Mouse (Mus musculus): ENCODE measurements around the gene Lrrc4b. TPM values are rescaled to one million over a fixed set of nuclear protein-coding genes. Genes with fewer than 3 reads are reported as not detected.

Lrrc4b gene
- polyA plus RNA-seq (2012; rRNA removed): 0.46 and 0.55 TPM in 2 replicates

DNA sequence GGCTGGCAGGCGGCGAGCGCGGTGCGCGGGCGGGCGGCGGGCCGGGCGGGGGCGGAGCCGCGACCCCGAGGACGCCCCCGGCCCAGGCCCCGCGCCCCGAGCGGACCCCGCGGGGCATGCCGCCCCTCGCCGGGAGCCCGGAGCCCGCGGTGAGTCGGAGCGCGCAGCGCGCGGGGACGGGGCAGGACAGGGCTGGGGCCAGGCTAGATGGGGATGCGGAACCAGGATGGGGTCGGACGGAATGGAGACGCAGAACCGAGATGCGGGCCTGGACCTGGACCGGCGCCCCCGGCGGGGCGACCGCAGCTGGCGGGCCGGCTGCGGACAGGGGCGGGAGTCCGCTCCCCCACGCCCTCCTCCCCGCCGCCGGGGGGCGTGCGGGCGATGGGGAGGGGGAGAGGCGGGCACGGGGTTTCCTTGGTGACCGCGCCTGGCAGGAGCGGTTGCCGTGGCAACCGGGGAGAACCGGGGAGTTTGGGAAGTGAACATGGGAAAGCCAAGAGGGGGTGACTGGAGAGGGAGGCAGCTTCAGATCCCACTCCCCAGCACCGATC is at the start of gene Lrrc4b:
Gene Lrrc4b (plus strand): TSS at position 51 of the 554 bp plus-strand sequence.
- peaks cover 6% of the 10 kb centered on the region for H3K4me1 ChIP-seq (ENCODE audit: control insufficient read depth, insufficient read depth, low read length)
- no peak within 1 kb of the TSS for H3K27ac ChIP-seq (ENCODE audit: control insufficient read depth, insufficient read depth, low read depth, low read length)
- H3K27me3 ChIP-seq (ENCODE audit: control insufficient read depth, insufficient read depth, low read length): 0 out of 2 replicates have a peak, but pooled peaks cover 2% of the 10 kb centered on the region
- H3K4me3 ChIP-seq (ENCODE audit: control insufficient read depth, low read depth, low read length): peak within 1 kb of the TSS; percentile 64
- TF ChIP-seq POLR2A (IDR thresholded peaks at IDR 0.05; ENCODE audit: control insufficient read depth, low read depth, low read length) (no peak), CTCF (IDR thresholded peaks at IDR 0.05; ENCODE audit: control insufficient read depth, insufficient read depth, insufficient replicate concordance, low read depth, low read length) (no peak)
- H3K36me3 ChIP-seq (ENCODE audit: control insufficient read depth, insufficient read depth, low read length): no peaks in the 10 kb centered on the region

DNA sequence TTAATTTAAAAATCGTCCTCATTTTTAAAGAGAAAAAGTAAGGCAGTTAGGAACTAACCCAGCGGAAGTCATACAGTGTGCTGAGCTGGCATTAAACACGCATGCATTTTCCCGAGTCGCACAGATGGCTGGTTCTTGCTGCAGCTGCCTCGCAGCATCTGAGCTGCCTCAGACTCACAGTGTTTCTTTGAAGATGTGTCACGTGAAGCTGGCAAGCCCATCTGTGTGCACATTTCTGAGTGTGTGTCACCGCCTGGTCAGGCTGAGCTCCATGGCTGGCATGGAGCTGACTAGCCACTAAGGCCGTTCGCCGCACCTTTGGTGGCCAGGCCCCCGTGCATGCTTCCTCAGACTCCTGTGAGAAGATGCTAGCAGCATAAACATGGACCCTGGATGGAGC is 46.3 kb upstream of the Lrrc4b start:
- Histone ChIP-seq H3K4me3 (ENCODE audit: control insufficient read depth, low read depth, low read length) (no peak overlapping the region), H3K4me1 (ENCODE audit: control insufficient read depth, insufficient read depth, low read length) (peaks cover 7% of the 10 kb centered on the region), H3K36me3 (ENCODE audit: control insufficient read depth, insufficient read depth, low read length) (no peaks in the 10 kb centered on the region), H3K27ac (ENCODE audit: control insufficient read depth, insufficient read depth, low read depth, low read length) (no peak overlapping the region), H3K27me3 (ENCODE audit: control insufficient read depth, insufficient read depth, low read length) (no peaks in the 10 kb centered on the region)
- TF ChIP-seq CTCF (IDR thresholded peaks at IDR 0.05; ENCODE audit: control insufficient read depth, insufficient read depth, insufficient replicate concordance, low read depth, low read length) (no peak), POLR2A (IDR thresholded peaks at IDR 0.05; ENCODE audit: control insufficient read depth, low read depth, low read length) (no peak)

DNA sequence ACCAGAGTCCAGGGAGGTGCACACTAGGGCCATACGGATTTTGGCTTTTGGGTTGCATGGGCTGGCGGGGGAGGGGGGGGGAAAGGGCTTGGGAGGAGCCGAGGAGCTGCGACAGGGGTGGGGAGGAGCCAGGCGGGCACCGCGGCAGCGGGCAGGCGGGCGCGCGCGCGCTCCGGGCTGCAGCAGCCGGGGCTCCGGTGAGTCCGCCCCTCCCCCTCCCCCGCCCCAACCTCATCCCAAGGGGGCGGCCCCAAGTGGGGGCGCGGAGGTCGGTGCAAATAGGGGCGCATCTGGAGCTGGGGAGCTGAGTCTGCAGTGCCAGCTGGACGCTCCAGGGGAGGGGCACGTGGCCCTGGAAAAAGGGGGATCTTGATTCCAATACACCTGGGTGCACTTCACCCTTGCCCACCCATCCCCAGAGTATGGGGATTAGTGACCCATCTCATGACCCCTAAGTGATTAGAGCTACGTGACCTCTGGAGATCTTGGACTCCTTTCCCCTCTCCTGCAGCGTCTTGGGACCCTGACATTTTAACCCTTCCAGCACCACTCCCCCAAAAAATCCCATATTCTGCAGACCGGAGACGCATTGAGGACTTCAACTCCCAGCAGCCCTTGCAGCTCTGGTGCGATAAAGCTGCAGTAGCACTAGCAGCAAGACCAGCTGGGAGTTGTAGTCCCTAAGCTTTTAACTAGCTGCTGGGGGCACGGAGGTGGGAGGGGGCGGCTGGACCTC is 44.7 kb upstream of the Lrrc4b start, which contains the start of gene Syt3:
Gene Syt3 (plus strand): TSS at position 123 of the 736 bp plus-strand sequence.
- no peak for TF ChIP-seq POLR2A (IDR thresholded peaks at IDR 0.05; ENCODE audit: control insufficient read depth, low read depth, low read length)
- TF ChIP-seq CTCF (IDR thresholded peaks at IDR 0.05; ENCODE audit: control insufficient read depth, insufficient read depth, insufficient replicate concordance, low read depth, low read length): no peak
- no peaks in the 10 kb centered on the region for H3K27me3 ChIP-seq (ENCODE audit: control insufficient read depth, insufficient read depth, low read length)
- peak within 1 kb of the TSS; percentile 30 for H3K4me3 ChIP-seq (ENCODE audit: control insufficient read depth, low read depth, low read length)
- no peaks in the 10 kb centered on the region for H3K36me3 ChIP-seq (ENCODE audit: control insufficient read depth, insufficient read depth, low read length)
- H3K4me1 ChIP-seq (ENCODE audit: control insufficient read depth, insufficient read depth, low read length): peaks cover 7% of the 10 kb centered on the region
- no peak within 1 kb of the TSS for H3K27ac ChIP-seq (ENCODE audit: control insufficient read depth, insufficient read depth, low read depth, low read length)

DNA sequence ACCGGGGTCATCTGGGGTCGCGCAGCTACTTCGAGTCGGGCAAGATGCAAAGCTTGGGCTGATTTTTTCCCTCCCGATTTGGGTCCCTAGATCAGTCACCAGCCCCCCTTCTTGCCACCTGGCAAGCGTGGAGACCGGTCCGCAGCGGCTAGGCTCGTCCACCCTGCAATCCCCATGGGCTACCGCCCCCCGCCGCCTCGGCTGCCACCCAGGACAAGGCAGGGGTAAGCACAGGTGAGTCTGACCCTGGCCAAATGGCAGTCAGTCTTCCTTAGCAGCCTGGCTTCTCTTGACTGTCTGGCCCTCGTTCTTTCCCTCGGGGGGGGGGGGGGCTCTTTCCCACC is 44.1 kb upstream of the Lrrc4b start:
- H3K27me3 ChIP-seq (ENCODE audit: control insufficient read depth, insufficient read depth, low read length): no peaks in the 10 kb centered on the region
- no peak overlapping the region for H3K27ac ChIP-seq (ENCODE audit: control insufficient read depth, insufficient read depth, low read depth, low read length)
- TF ChIP-seq CTCF (IDR thresholded peaks at IDR 0.05; ENCODE audit: control insufficient read depth, insufficient read depth, insufficient replicate concordance, low read depth, low read length) (no peak), POLR2A (IDR thresholded peaks at IDR 0.05; ENCODE audit: control insufficient read depth, low read depth, low read length) (no peak)
- peaks cover 7% of the 10 kb centered on the region for H3K4me1 ChIP-seq (ENCODE audit: control insufficient read depth, insufficient read depth, low read length)
- H3K4me3 ChIP-seq (ENCODE audit: control insufficient read depth, low read depth, low read length): peak overlapping the region; percentile 1
- no peaks in the 10 kb centered on the region for H3K36me3 ChIP-seq (ENCODE audit: control insufficient read depth, insufficient read depth, low read length)

DNA sequence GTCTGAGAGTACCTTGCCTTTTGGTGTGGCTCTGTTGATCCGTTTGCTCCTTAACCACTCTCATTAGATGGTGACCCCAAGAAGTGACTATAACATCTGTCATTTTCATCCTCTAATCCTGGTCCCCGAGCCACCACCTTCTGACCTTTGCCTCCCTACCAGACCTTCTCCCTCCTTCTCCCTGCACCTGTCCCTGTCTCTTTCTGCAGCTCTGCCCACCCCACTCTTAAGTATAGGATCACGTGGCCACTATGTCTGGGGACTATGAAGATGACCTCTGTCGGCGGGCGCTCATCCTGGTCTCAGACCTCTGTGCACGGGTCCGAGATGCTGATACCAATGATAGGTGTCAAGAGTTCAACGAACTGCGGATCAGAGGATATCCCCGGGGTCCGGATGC is 43.1 kb upstream of the Lrrc4b start, which contains the start of gene 1700008O03Rik:
Gene 1700008O03Rik (minus strand): TSS at position 101 of the 400 bp plus-strand sequence.
- no peak within 1 kb of the TSS for H3K27ac ChIP-seq (ENCODE audit: control insufficient read depth, insufficient read depth, low read depth, low read length)
- peaks cover 7% of the 10 kb centered on the region for H3K4me1 ChIP-seq (ENCODE audit: control insufficient read depth, insufficient read depth, low read length)
- H3K36me3 ChIP-seq (ENCODE audit: control insufficient read depth, insufficient read depth, low read length): no peaks in the 10 kb centered on the region
- no peaks in the 10 kb centered on the region for H3K27me3 ChIP-seq (ENCODE audit: control insufficient read depth, insufficient read depth, low read length)
- no peak for TF ChIP-seq CTCF (IDR thresholded peaks at IDR 0.05; ENCODE audit: control insufficient read depth, insufficient read depth, insufficient replicate concordance, low read depth, low read length)
- TF ChIP-seq POLR2A (IDR thresholded peaks at IDR 0.05; ENCODE audit: control insufficient read depth, low read depth, low read length): no peak
- peak within 1 kb of the TSS; percentile 1 for H3K4me3 ChIP-seq (ENCODE audit: control insufficient read depth, low read depth, low read length)

DNA sequence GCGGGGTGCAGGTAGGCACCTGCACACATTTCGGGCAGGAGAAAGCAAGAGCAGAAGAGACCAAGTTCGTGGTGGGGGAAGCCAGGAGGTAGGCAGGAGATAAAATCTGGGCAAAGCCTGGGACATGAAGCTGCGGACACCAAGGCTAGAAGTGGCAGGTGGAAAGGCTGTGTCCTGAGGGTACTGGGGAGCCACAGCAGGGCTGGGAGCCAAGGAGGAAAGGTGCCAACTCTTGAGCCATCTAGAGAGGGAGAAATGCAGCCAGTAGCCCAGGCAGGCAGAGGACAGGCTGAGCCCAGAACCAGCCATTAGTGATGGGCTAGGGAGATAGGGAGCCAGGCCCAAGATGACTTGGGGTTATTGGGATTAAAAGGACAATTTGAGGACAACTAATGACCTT is 37.0 kb upstream of the Lrrc4b start:
- Histone ChIP-seq H3K27me3 (ENCODE audit: control insufficient read depth, insufficient read depth, low read length) (no peaks in the 10 kb centered on the region), H3K4me1 (ENCODE audit: control insufficient read depth, insufficient read depth, low read length) (peaks cover 11% of the 10 kb centered on the region), H3K4me3 (ENCODE audit: control insufficient read depth, low read depth, low read length) (no peak overlapping the region), H3K27ac (ENCODE audit: control insufficient read depth, insufficient read depth, low read depth, low read length) (no peak overlapping the region), H3K36me3 (ENCODE audit: control insufficient read depth, insufficient read depth, low read length) (no peaks in the 10 kb centered on the region)
- TF ChIP-seq CTCF (IDR thresholded peaks at IDR 0.05; ENCODE audit: control insufficient read depth, insufficient read depth, insufficient replicate concordance, low read depth, low read length): no peak
- no peak for TF ChIP-seq POLR2A (IDR thresholded peaks at IDR 0.05; ENCODE audit: control insufficient read depth, low read depth, low read length)

DNA sequence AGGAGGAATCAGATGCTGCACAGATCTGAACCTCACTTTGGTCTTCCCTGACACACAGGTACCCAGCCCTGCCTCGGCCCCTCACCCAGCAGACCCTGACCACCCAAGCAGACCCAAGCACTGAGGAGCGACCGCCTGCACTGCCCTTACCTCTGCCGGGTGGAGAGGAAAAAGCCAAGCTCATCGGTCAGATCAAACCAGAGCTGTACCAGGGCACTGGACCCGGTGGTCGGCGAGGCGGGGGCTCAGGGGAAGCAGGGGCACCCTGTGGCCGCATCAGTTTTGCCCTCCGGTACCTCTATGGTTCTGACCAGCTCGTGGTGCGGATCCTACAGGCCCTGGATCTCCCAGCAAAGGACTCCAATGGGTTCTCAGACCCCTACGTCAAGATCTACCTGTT is 36.5 kb upstream of the Lrrc4b start:
- TF ChIP-seq CTCF (IDR thresholded peaks at IDR 0.05; ENCODE audit: control insufficient read depth, insufficient read depth, insufficient replicate concordance, low read depth, low read length) (no peak), POLR2A (IDR thresholded peaks at IDR 0.05; ENCODE audit: control insufficient read depth, low read depth, low read length) (no peak)
- no peak overlapping the region for H3K27ac ChIP-seq (ENCODE audit: control insufficient read depth, insufficient read depth, low read depth, low read length)
- no peaks in the 10 kb centered on the region for H3K36me3 ChIP-seq (ENCODE audit: control insufficient read depth, insufficient read depth, low read length)
- no peak overlapping the region for H3K4me3 ChIP-seq (ENCODE audit: control insufficient read depth, low read depth, low read length)
- peaks cover 11% of the 10 kb centered on the region for H3K4me1 ChIP-seq (ENCODE audit: control insufficient read depth, insufficient read depth, low read length)
- no peaks in the 10 kb centered on the region for H3K27me3 ChIP-seq (ENCODE audit: control insufficient read depth, insufficient read depth, low read length)

Data from testis, adult 2 months (tissue).